Mouse (Mus musculus) forebrain, embryonic 10.5 days (tissue): ENCODE data around the gene Ctnna2. TPM values are rescaled to one million over a fixed set of nuclear protein-coding genes. Genes with fewer than 3 reads are reported as not detected.

ENCODE experiments used
- DNase-seq: peaks from one replicate; pipeline ENCODE4 v3.0.0-alpha.2; 2017; ENCODE audit warnings: low spot score; ENCODE audit errors: extremely low spot score
- H3K27ac ChIP-seq: fragments of 300-500 bp; sonication (generic); 2 replicates; pipeline ENCODE4 v1.5.1; 2016; ENCODE audit warnings: mild to moderate bottlenecking
- H3K27me3 ChIP-seq: fragments of 300-500 bp; sonication (generic); 2 replicates; pipeline ENCODE4 v1.6.1; 2016; ENCODE audit warnings: mild to moderate bottlenecking; ENCODE audit not compliant: poor library complexity, severe bottlenecking
- H3K36me3 ChIP-seq: fragments of 300-500 bp; sonication (generic); replicated peaks from 2 replicates; pipeline ENCODE4 v1.6.1; 2016; ENCODE audit warnings: mild to moderate bottlenecking, moderate library complexity
- H3K4me1 ChIP-seq: fragments of 300-500 bp; sonication (generic); 2 replicates; pipeline ENCODE4 v1.6.1; 2016
- H3K4me3 ChIP-seq: fragments of 300-500 bp; sonication (generic); 2 replicates; pipeline ENCODE4 v1.5.1; 2016; ENCODE audit warnings: mild to moderate bottlenecking, moderate library complexity
- H3K9me3 ChIP-seq: fragments of 300-500 bp; sonication (generic); 2 replicates; pipeline ENCODE4 v1.6.1; 2016; ENCODE audit warnings: mild to moderate bottlenecking, moderate library complexity
- WGBS: fragments of 180-500 bp; shearing (Covaris S2); methylation state at CpG from one replicate; pipeline ENCODE4 v1.1.7; 2016; 5-methylcytosine and 5-hydroxymethylcytosine counted together
- polyA plus RNA-seq: library from polyadenylated mRNA; unstranded; fragments of >200 nt; fragmentation: Nextera tagmentation; extraction: Ambion mirVana; gene quantifications from 2 replicates; pipeline ENCODE4 v1.2.1, GENCODE M21; 2016

Gene Ctnna2
- 12.8 and 16.1 TPM in 2 replicates for polyA plus RNA-seq

- Histone ChIP-seq H3K9me3 (no peaks in the 10 kb centered on the region), H3K27me3 (no peaks in the 10 kb centered on the region), H3K4me3 (peak within 1 kb of the TSS; percentile 64), H3K36me3 (no peaks in the 10 kb centered on the region), H3K27ac (peak within 1 kb of the TSS; percentile 88), H3K4me1 (peaks cover 28% of the 10 kb centered on the region)
- peak; percentile 92 for DNase-seq
- 0% methylated on average over 42 of the region's 58 CpGs for WGBS
Measured at GRCm38 (mm10) chr6:77979241-77979961, at the start of gene Ctnna2. Ctnna2 (minus strand) TSS chr6:77979699.

GRCm38 (mm10) chr6:77980137-77981052 is 896 bp upstream of the Ctnna2 start:
- DNase-seq: no peak
- Histone ChIP-seq H3K9me3 (no peaks in the 10 kb centered on the region), H3K36me3 (no peaks in the 10 kb centered on the region), H3K4me1 (peaks cover 28% of the 10 kb centered on the region), H3K4me3 (peak overlapping the region; percentile 64), H3K27me3 (no peaks in the 10 kb centered on the region), H3K27ac (peak overlapping the region; percentile 88)
- 12% methylated on average over 15 of the region's 15 CpGs for WGBS

- Histone ChIP-seq H3K4me1 (peaks cover 28% of the 10 kb centered on the region), H3K27me3 (no peaks in the 10 kb centered on the region), H3K36me3 (no peaks in the 10 kb centered on the region), H3K27ac (peak overlapping the region; percentile 88), H3K4me3 (peak overlapping the region; percentile 64), H3K9me3 (no peaks in the 10 kb centered on the region)
- peak; percentile 22 for DNase-seq
- WGBS: 20% methylated on average over 10 of the region's 10 CpGs
Measured at GRCm38 (mm10) chr6:77978476-77979240, 841 bp downstream of the Ctnna2 start.

- Histone ChIP-seq H3K27ac (no peak overlapping the region), H3K4me1 (peaks cover 13% of the 10 kb centered on the region), H3K4me3 (no peak overlapping the region), H3K27me3 (no peaks in the 10 kb centered on the region), H3K36me3 (no peaks in the 10 kb centered on the region), H3K9me3 (no peaks in the 10 kb centered on the region)
- no peak for DNase-seq
- WGBS: 70% methylated on average over 10 of the region's 10 CpGs
Measured at GRCm38 (mm10) chr6:77970545-77971242, 8.8 kb downstream of the Ctnna2 start.

GRCm38 (mm10) chr6:77969774-77970173 is 9.7 kb downstream of the Ctnna2 start:
- Histone ChIP-seq H3K27ac (no peak overlapping the region), H3K4me3 (no peak overlapping the region)

GRCm38 (mm10) chr6:77962011-77962410 is 17.5 kb downstream of the Ctnna2 start:
- no peak for DNase-seq
- peaks cover 11% of the 10 kb centered on the region for H3K4me1 ChIP-seq
- WGBS: 92% methylated on average over 1 of the region's 1 CpGs
- no peaks in the 10 kb centered on the region for H3K9me3 ChIP-seq
- no peak overlapping the region for H3K27ac ChIP-seq
- H3K36me3 ChIP-seq: no peaks in the 10 kb centered on the region
- no peaks in the 10 kb centered on the region for H3K27me3 ChIP-seq
- no peak overlapping the region for H3K4me3 ChIP-seq

More at GRCm38 (mm10) chr6:77969774-77970173, 9.7 kb downstream of the Ctnna2 start:
- Histone ChIP-seq H3K9me3 (no peaks in the 10 kb centered on the region), H3K27me3 (no peaks in the 10 kb centered on the region), H3K36me3 (no peaks in the 10 kb centered on the region), H3K4me1 (peaks cover 13% of the 10 kb centered on the region)
- DNase-seq: no peak
- WGBS: 47% methylated on average over 4 of the region's 4 CpGs

GRCm38 (mm10) chr6:77951276-77951675 is 28.2 kb downstream of the Ctnna2 start:
- Histone ChIP-seq H3K9me3 (no peaks in the 10 kb centered on the region), H3K27ac (no peak overlapping the region), H3K27me3 (no peaks in the 10 kb centered on the region), H3K36me3 (no peaks in the 10 kb centered on the region), H3K4me1 (no peaks in the 10 kb centered on the region), H3K4me3 (no peak overlapping the region)
- 94% methylated on average over 4 of the region's 4 CpGs for WGBS
- no peak for DNase-seq

- Histone ChIP-seq H3K4me1 (no peaks in the 10 kb centered on the region), H3K36me3 (no peaks in the 10 kb centered on the region), H3K9me3 (no peaks in the 10 kb centered on the region), H3K27ac (no peak overlapping the region), H3K4me3 (no peak overlapping the region), H3K27me3 (no peaks in the 10 kb centered on the region)
- no peak for DNase-seq
- WGBS: 93% methylated on average over 2 of the region's 2 CpGs
Measured at GRCm38 (mm10) chr6:77950690-77951089, 28.8 kb downstream of the Ctnna2 start.

GRCm38 (mm10) chr6:77929375-77929774 is 50.1 kb downstream of the Ctnna2 start:
- H3K36me3 ChIP-seq: no peaks in the 10 kb centered on the region
- H3K27ac ChIP-seq: no peak overlapping the region
- H3K27me3 ChIP-seq: no peaks in the 10 kb centered on the region
- H3K9me3 ChIP-seq: no peaks in the 10 kb centered on the region
- no peak for DNase-seq
- WGBS: 89% methylated on average over 3 of the region's 3 CpGs
- no peaks in the 10 kb centered on the region for H3K4me1 ChIP-seq
- H3K4me3 ChIP-seq: no peak overlapping the region

GRCm38 (mm10) chr6:77873150-77873549 is 106.3 kb downstream of the Ctnna2 start:
- H3K9me3 ChIP-seq: no peaks in the 10 kb centered on the region
- H3K4me3 ChIP-seq: no peak overlapping the region
- DNase-seq: no peak
- peaks cover 4% of the 10 kb centered on the region; the same call in 1 of the 2 replicates for H3K4me1 ChIP-seq
- H3K36me3 ChIP-seq: no peaks in the 10 kb centered on the region
- WGBS: 89% methylated on average over 2 of the region's 2 CpGs
- no peak overlapping the region for H3K27ac ChIP-seq
- H3K27me3 ChIP-seq: no peaks in the 10 kb centered on the region

GRCm38 (mm10) chr6:77869313-77869712 is 110.2 kb downstream of the Ctnna2 start:
- Histone ChIP-seq H3K36me3 (no peaks in the 10 kb centered on the region), H3K27ac (no peak overlapping the region), H3K4me3 (no peak overlapping the region), H3K9me3 (no peaks in the 10 kb centered on the region), H3K27me3 (no peaks in the 10 kb centered on the region), H3K4me1 (peaks cover 5% of the 10 kb centered on the region; the same call in 1 of the 2 replicates)
- DNase-seq: no peak
- WGBS: 91% methylated on average over 2 of the region's 2 CpGs

- H3K27ac ChIP-seq: peak overlapping the region; percentile 2; the same call in 1 of the 2 replicates
- no peak for DNase-seq
Measured at GRCm38 (mm10) chr6:77868119-77868518, 111.4 kb downstream of the Ctnna2 start.

More at GRCm38 (mm10) chr6:77868119-77868518, 111.4 kb downstream of the Ctnna2 start:
- Histone ChIP-seq H3K27me3 (no peaks in the 10 kb centered on the region), H3K9me3 (no peaks in the 10 kb centered on the region), H3K4me1 (peaks cover 5% of the 10 kb centered on the region; the same call in 1 of the 2 replicates), H3K4me3 (no peak overlapping the region), H3K36me3 (no peaks in the 10 kb centered on the region)
- 63% methylated on average over 3 of the region's 3 CpGs for WGBS
